Mouse (Mus musculus) MEL (cell line): ENCODE results near the gene Slitrk1. TPM values are rescaled to one million over a fixed set of nuclear protein-coding genes. Genes with fewer than 3 reads are reported as not detected.

Source experiments
- DNase-seq: peaks from one replicate; pipeline ENCODE4 v3.0.0; 2011; ENCODE audit warnings: low read depth, low spot score
- H3K27ac ChIP-seq: 2 replicates; pipeline ENCODE4 v1.5.1; 2012; ENCODE audit warnings: low read depth, mild to moderate bottlenecking, control low read depth, low read length, moderate library complexity; ENCODE audit not compliant: control insufficient read depth
- H3K27me3 ChIP-seq, 2 experiments: fragments of 150-350 bp in 1 of 2; sonication (generic) in 1 of 2; 2 replicates each; pipeline ENCODE4 v1.6.1; 2012; ENCODE audit warnings: low read length in 2 of 2, mild to moderate bottlenecking in 2 of 2, improper control_type of control experiment in 1 of 2, moderate library complexity in 1 of 2; ENCODE audit not compliant: insufficient read depth in 2 of 2, control insufficient read depth in 1 of 2
- H3K36me3 ChIP-seq, 2 experiments: 2 replicates each; pipeline ENCODE4 v1.6.1; 2012 to 2014; ENCODE audit warnings: low read length in 2 of 2, improper control_type of control experiment in 1 of 2, inconsistent platforms in 1 of 2, mild to moderate bottlenecking in 1 of 2; ENCODE audit not compliant: insufficient read depth in 2 of 2, control insufficient read depth in 1 of 2
- H3K4me1 ChIP-seq, 2 experiments: fragments of 150-350 bp in 1 of 2; sonication (generic) in 1 of 2; 2 replicates each; pipeline ENCODE4 v1.6.1; 2012; ENCODE audit warnings: low read length in 2 of 2, improper control_type of control experiment in 1 of 2, mild to moderate bottlenecking in 1 of 2; ENCODE audit not compliant: insufficient read depth in 2 of 2, control insufficient read depth in 1 of 2
- H3K4me3 ChIP-seq, 2 experiments: fragments of 150-350 bp in 1 of 2; sonication (generic) in 1 of 2; 2 replicates each; pipeline ENCODE4 v1.5.1; 2012; ENCODE audit warnings: low read depth in 2 of 2, low read length in 2 of 2, mild to moderate bottlenecking in 2 of 2, moderate library complexity in 2 of 2, control low read depth in 1 of 2, improper control_type of control experiment in 1 of 2; ENCODE audit not compliant: control insufficient read depth in 1 of 2, insufficient read depth in 1 of 2
- H3K79me2 ChIP-seq: 2 replicates; pipeline ENCODE4 v1.6.1; 2012; ENCODE audit warnings: mild to moderate bottlenecking, low read length, moderate library complexity; ENCODE audit not compliant: control insufficient read depth, poor library complexity, insufficient read depth
- H3K9ac ChIP-seq: 2 replicates; pipeline ENCODE4 v1.6.1; 2012; ENCODE audit warnings: low read depth, mild to moderate bottlenecking, control low read depth, low read length, moderate library complexity; ENCODE audit not compliant: control insufficient read depth, poor library complexity, severe bottlenecking
- H3K9me3 ChIP-seq: fragments of 150-350 bp; sonication (generic); replicated peaks from 2 replicates; pipeline ENCODE4 v1.6.1; 2012; ENCODE audit warnings: mild to moderate bottlenecking, low read length, improper control_type of control experiment, moderate library complexity; ENCODE audit not compliant: insufficient read depth
- CHD1 ChIP-seq: IDR thresholded peaks from 2 replicates; pipeline ENCODE4 v1.6.1; 2012; ENCODE audit warnings: low read depth, mild to moderate bottlenecking, inconsistent platforms, low read length, improper control_type of control experiment
- ELF1 ChIP-seq: IDR thresholded peaks from 2 replicates; pipeline ENCODE4 v1.6.1; 2014; ENCODE audit warnings: low read depth, mild to moderate bottlenecking, inconsistent platforms, low read length, improper control_type of control experiment, moderate library complexity
- EP300 ChIP-seq, 2 experiments: IDR thresholded peaks; 2 replicates each; pipeline ENCODE4 v1.6.1; 2011; ENCODE audit warnings: improper control_type of control experiment in 2 of 2, low read length in 2 of 2, low read depth in 1 of 2, mild to moderate bottlenecking in 1 of 2
- ETS1 ChIP-seq: IDR thresholded peaks from 2 replicates; pipeline ENCODE4 v1.6.1; 2012; ENCODE audit warnings: low read depth, mild to moderate bottlenecking, inconsistent platforms, low read length, improper control_type of control experiment, moderate library complexity
- HCFC1 ChIP-seq: IDR thresholded peaks from 2 replicates; pipeline ENCODE4 v1.6.1; 2012; ENCODE audit warnings: low read depth, mild to moderate bottlenecking, inconsistent platforms, low read length, improper control_type of control experiment, moderate library complexity
- MEF2A ChIP-seq: IDR thresholded peaks from 2 replicates; pipeline ENCODE4 v1.6.1; 2014; ENCODE audit warnings: low read depth, mild to moderate bottlenecking, inconsistent platforms, low read length, improper control_type of control experiment; ENCODE audit not compliant: poor library complexity, insufficient replicate concordance, severe bottlenecking; ENCODE audit errors: extremely low read depth
- MYB ChIP-seq: IDR thresholded peaks from 2 replicates; pipeline ENCODE4 v1.6.1; 2011; ENCODE audit warnings: mild to moderate bottlenecking, low read depth, low read length, improper control_type of control experiment
- MYC ChIP-seq: IDR thresholded peaks from 2 replicates; pipeline ENCODE4 v1.6.1; 2011; ENCODE audit warnings: low read depth, mild to moderate bottlenecking, low read length, improper control_type of control experiment, moderate library complexity
- NELFE ChIP-seq: IDR thresholded peaks from 2 replicates; pipeline ENCODE4 v1.6.1; 2011; ENCODE audit warnings: low read depth, low read length, improper control_type of control experiment
- NRF1 ChIP-seq: IDR thresholded peaks from 2 replicates; pipeline ENCODE4 v1.6.1; 2014; ENCODE audit warnings: low read depth, mild to moderate bottlenecking, inconsistent platforms, low read length, improper control_type of control experiment, moderate library complexity; ENCODE audit not compliant: poor library complexity, insufficient read depth, severe bottlenecking
- POLR2A ChIP-seq, 2 experiments: IDR thresholded peaks; 2 replicates each; pipeline ENCODE4 v1.6.1; 2011 to 2012; ENCODE audit warnings: low read length in 2 of 2, mild to moderate bottlenecking in 2 of 2, control low read depth in 1 of 2, improper control_type of control experiment in 1 of 2, low read depth in 1 of 2, moderate library complexity in 1 of 2; ENCODE audit not compliant: control insufficient read depth in 1 of 2, insufficient read depth in 1 of 2, poor library complexity in 1 of 2
- RAD21 ChIP-seq: IDR thresholded peaks from 2 replicates; pipeline ENCODE4 v1.6.1; 2011; ENCODE audit warnings: mild to moderate bottlenecking, low read depth, low read length, improper control_type of control experiment
- SMC3 ChIP-seq: IDR thresholded peaks from 2 replicates; pipeline ENCODE4 v1.6.1; 2011; ENCODE audit warnings: low read depth, low read length, improper control_type of control experiment
- TAL1 ChIP-seq: IDR thresholded peaks from 2 replicates; pipeline ENCODE4 v1.6.1; 2012; ENCODE audit warnings: mild to moderate bottlenecking, inconsistent platforms, low read length, moderate library complexity, mixed read lengths
- UBTF ChIP-seq: IDR thresholded peaks from 2 replicates; pipeline ENCODE4 v1.6.1; 2012; ENCODE audit warnings: low read depth, mild to moderate bottlenecking, inconsistent platforms, low read length, improper control_type of control experiment, moderate library complexity, borderline replicate concordance; ENCODE audit not compliant: insufficient read depth
- USF1 ChIP-seq: IDR thresholded peaks from 2 replicates; pipeline ENCODE4 v1.6.1; 2014; ENCODE audit warnings: low read depth, mild to moderate bottlenecking, inconsistent platforms, low read length, improper control_type of control experiment, moderate library complexity
- polyA plus RNA-seq, 2 experiments: library from polyadenylated mRNA; stranded (reverse) in 1 of 2; unstranded in 1 of 2; fragments of >175 nt in 1 of 2; fragments of >200 nt in 1 of 2; gene quantifications; 2 replicates each; pipeline versions ENCODE4 v1.2.1 to v1.2.4; 2012; ENCODE audit warnings: low replicate concordance in 2 of 2, low read depth in 1 of 2; ENCODE audit not compliant: insufficient read length in 2 of 2, insufficient read depth in 1 of 2, missing spikeins in 1 of 2
- total RNA-seq: library from RNA; depleted of rRNA; stranded (reverse); fragments of 300-350 nt; gene quantifications from 2 replicates; pipeline ENCODE4 v1.2.3, GENCODE M21; 2012

The Slitrk1 gene
- total and polyA plus RNA-seq, 3 experiments: not detected

GRCm38 (mm10) chr14:108909336-108909953 lies 4.5 kb downstream of the Slitrk1 start:
- Histone ChIP-seq H3K4me1 (no peaks in the 10 kb centered on the region), H3K4me3 (no peak overlapping the region), H3K27ac (no peak overlapping the region), H3K79me2 (no peaks in the 10 kb centered on the region), H3K9ac (no peak overlapping the region), H3K36me3 (no peaks in the 10 kb centered on the region), H3K27me3 (no peaks in the 10 kb centered on the region), H3K9me3 (no peaks in the 10 kb centered on the region)
- no peak for DNase-seq
- TF ChIP-seq POLR2A (IDR thresholded peaks at IDR 0.05; ENCODE audit: control insufficient read depth in 1 of 2, insufficient read depth in 1 of 2, low read depth in 1 of 2, low read length in 2 of 2, poor library complexity in 1 of 2) (no peak), ELF1 (no peak), UBTF (no peak), MYC (no peak), SMC3 (no peak), MEF2A (no peak)

GRCm38 (mm10) chr14:108898601-108899000 lies 15.4 kb downstream of the Slitrk1 start:
- Histone ChIP-seq H3K36me3 (no peaks in the 10 kb centered on the region), H3K4me1 (no peaks in the 10 kb centered on the region), H3K4me3 (no peak overlapping the region), H3K27ac (no peak overlapping the region), H3K9me3 (no peaks in the 10 kb centered on the region), H3K27me3 (no peaks in the 10 kb centered on the region), H3K79me2 (no peaks in the 10 kb centered on the region), H3K9ac (no peak overlapping the region)
- DNase-seq: no peak
- no peak for TF ChIP-seq USF1
- no peak for TF ChIP-seq MYB
- no peak for TF ChIP-seq HCFC1
- no peak for TF ChIP-seq NELFE
- no peak for TF ChIP-seq ETS1
- TF ChIP-seq NRF1: no peak
- TF ChIP-seq EP300 (IDR thresholded peaks at IDR 0.05; ENCODE audit: low read depth in 1 of 2, low read length in 2 of 2): no peak
- no peak for TF ChIP-seq CHD1
- no peak for TF ChIP-seq TAL1
- no peak for TF ChIP-seq RAD21
